Mouse (Mus musculus): ENCODE results near the gene Trim65. TPM values are rescaled to one million over a fixed set of nuclear protein-coding genes. Genes with fewer than 3 reads are reported as not detected.

Gene Trim65
- polyA plus RNA-seq, 1 experiment from 2014 or later, result 3.1 TPM

GRCm38 (mm10) chr11:116102472-116102871 lies 28.5 kb downstream of the Trim65 start:
- no peak for TF ChIP-seq CTCF (IDR thresholded peaks at IDR 0.05; ENCODE audit: low read depth)
- H3K4me3 ChIP-seq (replicated peaks; ENCODE audit: low read depth, low read length), result no peak overlapping the region
- H3K4me2 ChIP-seq (ENCODE audit: low read length), result no peak overlapping the region
- H3K4me1 ChIP-seq (replicated peaks; ENCODE audit: insufficient read depth, low read length), result peaks cover 68% of the 10 kb centered on the region
- 46% methylated on average over 3 of the region's 4 CpGs for WGBS
- DNase-seq (ENCODE audit: low spot score), result no peak
- H3K9me3 ChIP-seq (replicated peaks; ENCODE audit: low read length), result no peaks in the 10 kb centered on the region
- no peaks in the 10 kb centered on the region for H3K27me3 ChIP-seq (ENCODE audit: insufficient read depth, low read length)
- H3K9ac ChIP-seq (ENCODE audit: low read depth, low read length), result no peak overlapping the region; the same call in 1 of the 2 replicates
- ATAC-seq (replicated peaks; ENCODE audit: low FRiP score, low read depth), result no peak
- peak overlapping the region; percentile 95 for H3K27ac ChIP-seq
- no peaks in the 10 kb centered on the region; the same call in 1 of the 2 replicates for H3K36me3 ChIP-seq (ENCODE audit: insufficient read depth, low read length)

- TF ChIP-seq CTCF (IDR thresholded peaks at IDR 0.05; ENCODE audit: low read depth), result no peak
- H3K27ac ChIP-seq, result peak overlapping the region; percentile 95
- 38% methylated on average over 11 of the region's 11 CpGs for WGBS
- H3K9ac ChIP-seq (ENCODE audit: low read depth, low read length), result peak overlapping the region; percentile 44
- no peak overlapping the region for H3K4me3 ChIP-seq (replicated peaks; ENCODE audit: low read depth, low read length)
- H3K36me3 ChIP-seq (ENCODE audit: insufficient read depth, low read length), result no peaks in the 10 kb centered on the region; the same call in 1 of the 2 replicates
- ATAC-seq (replicated peaks; ENCODE audit: low FRiP score, low read depth) (no peak), DNase-seq (ENCODE audit: low spot score) (peak; percentile 38)
- H3K9me3 ChIP-seq (replicated peaks; ENCODE audit: low read length), result no peaks in the 10 kb centered on the region
- H3K4me1 ChIP-seq (replicated peaks; ENCODE audit: insufficient read depth, low read length), result peaks cover 67% of the 10 kb centered on the region
- H3K27me3 ChIP-seq (ENCODE audit: insufficient read depth, low read length), result no peaks in the 10 kb centered on the region
- H3K4me2 ChIP-seq (ENCODE audit: low read length), result peak overlapping the region; percentile 38
Measured at GRCm38 (mm10) chr11:116101931-116102381, 29.0 kb downstream of the Trim65 start.

- no peaks in the 10 kb centered on the region for H3K9me3 ChIP-seq (replicated peaks; ENCODE audit: low read length)
- no peak overlapping the region for H3K4me3 ChIP-seq (replicated peaks; ENCODE audit: low read depth, low read length)
- H3K27me3 ChIP-seq (ENCODE audit: insufficient read depth, low read length), result no peaks in the 10 kb centered on the region
- 61% methylated on average over 7 of the region's 7 CpGs for WGBS
- no peak for TF ChIP-seq CTCF (IDR thresholded peaks at IDR 0.05; ENCODE audit: low read depth)
- H3K9ac ChIP-seq (ENCODE audit: low read depth, low read length), result 0 out of 2 replicates have a peak overlapping the region, but pooled peaks have one; percentile 10
- no peak for DNase-seq (ENCODE audit: low spot score)
- H3K4me1 ChIP-seq (replicated peaks; ENCODE audit: insufficient read depth, low read length), result peaks cover 57% of the 10 kb centered on the region
- H3K27ac ChIP-seq, result peak overlapping the region; percentile 95
- H3K36me3 ChIP-seq (ENCODE audit: insufficient read depth, low read length), result no peaks in the 10 kb centered on the region; the same call in 1 of the 2 replicates
- ATAC-seq (replicated peaks; ENCODE audit: low FRiP score, low read depth), result no peak
- H3K4me2 ChIP-seq (ENCODE audit: low read length), result peak overlapping the region; percentile 38; the same call in 1 of the 2 replicates
Measured at GRCm38 (mm10) chr11:116100839-116101238, 30.1 kb downstream of the Trim65 start.

GRCm38 (mm10) chr11:116100385-116100784 lies 30.5 kb downstream of the Trim65 start:
- DNase-seq (ENCODE audit: low spot score), result peak; percentile 41
- peak overlapping the region; percentile 95 for H3K27ac ChIP-seq
- peaks cover 55% of the 10 kb centered on the region for H3K4me1 ChIP-seq (replicated peaks; ENCODE audit: insufficient read depth, low read length)
- no peaks in the 10 kb centered on the region for H3K27me3 ChIP-seq (ENCODE audit: insufficient read depth, low read length)
- H3K36me3 ChIP-seq (ENCODE audit: insufficient read depth, low read length), result no peaks in the 10 kb centered on the region
- WGBS, result 57% methylated on average over 6 of the region's 6 CpGs
- no peak for TF ChIP-seq CTCF (IDR thresholded peaks at IDR 0.05; ENCODE audit: low read depth)
- no peak for ATAC-seq (replicated peaks; ENCODE audit: low FRiP score, low read depth)
- H3K9me3 ChIP-seq (replicated peaks; ENCODE audit: low read length), result no peaks in the 10 kb centered on the region
- peak overlapping the region; percentile 10; the same call in 1 of the 2 replicates for H3K9ac ChIP-seq (ENCODE audit: low read depth, low read length)
- H3K4me3 ChIP-seq (replicated peaks; ENCODE audit: low read depth, low read length), result no peak overlapping the region
- peak overlapping the region; percentile 38 for H3K4me2 ChIP-seq (ENCODE audit: low read length)

GRCm38 (mm10) chr11:116099462-116099861 lies 31.5 kb downstream of the Trim65 start:
- Histone ChIP-seq H3K4me2 (ENCODE audit: low read length) (peak overlapping the region; percentile 38), H3K4me1 (replicated peaks; ENCODE audit: insufficient read depth, low read length) (peaks cover 54% of the 10 kb centered on the region), H3K36me3 (ENCODE audit: insufficient read depth, low read length) (no peaks in the 10 kb centered on the region), H3K27me3 (ENCODE audit: insufficient read depth, low read length) (no peaks in the 10 kb centered on the region), H3K27ac (peak overlapping the region; percentile 95), H3K9ac (ENCODE audit: low read depth, low read length) (0 out of 2 replicates have a peak overlapping the region, but pooled peaks have one; percentile 38), H3K4me3 (replicated peaks; ENCODE audit: low read depth, low read length) (no peak overlapping the region), H3K9me3 (replicated peaks; ENCODE audit: low read length) (no peaks in the 10 kb centered on the region)
- ATAC-seq (replicated peaks; ENCODE audit: low FRiP score, low read depth) (no peak), DNase-seq (ENCODE audit: low spot score) (no peak)
- TF ChIP-seq CTCF (IDR thresholded peaks at IDR 0.05; ENCODE audit: low read depth), result no peak
- 75% methylated on average over 6 of the region's 6 CpGs for WGBS

- Histone ChIP-seq H3K36me3 (ENCODE audit: insufficient read depth, low read length) (no peaks in the 10 kb centered on the region), H3K4me1 (replicated peaks; ENCODE audit: insufficient read depth, low read length) (peaks cover 48% of the 10 kb centered on the region), H3K9ac (ENCODE audit: low read depth, low read length) (peak overlapping the region; percentile 38; the same call in 1 of the 2 replicates), H3K27me3 (ENCODE audit: insufficient read depth, low read length) (no peaks in the 10 kb centered on the region), H3K27ac (peak overlapping the region; percentile 95), H3K4me3 (replicated peaks; ENCODE audit: low read depth, low read length) (no peak overlapping the region), H3K4me2 (ENCODE audit: low read length) (peak overlapping the region; percentile 38), H3K9me3 (replicated peaks; ENCODE audit: low read length) (no peaks in the 10 kb centered on the region)
- no peak for TF ChIP-seq CTCF (IDR thresholded peaks at IDR 0.05; ENCODE audit: low read depth)
- ATAC-seq (replicated peaks; ENCODE audit: low FRiP score, low read depth) (peak; percentile 79), DNase-seq (ENCODE audit: low spot score) (peak; percentile 54)
- WGBS, result 34% methylated on average over 14 of the region's 14 CpGs
Measured at GRCm38 (mm10) chr11:116098711-116099460, 32.0 kb downstream of the Trim65 start.
